Mouse (Mus musculus) right cerebral cortex, postnatal 14 days (tissue): Measurements from ENCODE around the gene Kcnb1.
A peak's percentile ranks its signal among the peaks of the same experiment; 100 is the strongest.

ENCODE experiments used
- DNase-seq: peaks from one replicate; pipeline ENCODE4 v3.0.0; 2022

Kcnb1 gene

GRCm38 (mm10) chr2:167203505-167204166 lies 13.7 kb upstream of the Kcnb1 start:
- DNase-seq, result no peak

DNA sequence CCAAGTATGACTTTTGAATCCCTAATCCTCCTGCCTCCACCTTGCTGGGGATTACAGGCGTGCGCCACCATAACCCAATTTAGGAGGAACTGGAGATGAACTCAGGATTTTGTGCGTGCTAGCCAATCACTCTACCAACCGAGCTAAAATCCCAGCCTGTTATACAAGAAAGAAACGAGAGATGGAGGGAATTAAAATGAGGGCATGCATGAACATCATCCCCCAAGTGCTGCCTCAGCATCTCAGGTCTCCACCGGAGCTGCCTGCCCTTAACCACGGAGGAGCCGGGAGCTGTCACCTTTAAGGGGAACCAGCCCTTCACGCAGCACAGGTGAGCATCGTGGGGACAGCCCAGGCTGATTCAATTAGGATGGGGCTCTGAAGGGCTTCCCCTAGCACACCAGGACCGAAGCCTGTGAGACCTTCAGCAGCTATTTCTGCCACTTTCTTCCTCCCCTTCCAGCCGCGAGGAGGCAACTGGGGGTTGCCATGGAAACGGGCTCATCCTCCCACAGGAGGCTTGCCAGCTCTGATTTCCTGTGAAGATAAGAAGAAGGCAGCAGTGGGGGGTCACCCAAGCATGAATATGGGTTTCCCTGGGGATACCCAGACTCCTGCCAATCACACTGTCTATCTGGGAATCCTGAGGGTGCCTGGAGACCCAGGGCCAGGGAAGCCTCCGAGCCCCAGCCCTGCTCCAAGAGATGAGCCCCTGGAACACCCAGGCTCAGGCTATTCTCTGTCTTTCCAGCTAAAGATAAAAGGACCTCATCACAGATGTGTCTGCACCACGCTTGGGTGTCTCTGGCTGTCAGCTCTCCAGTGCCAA lies 11.7 kb upstream of the Kcnb1 start:
- DNase-seq, result peak; percentile 86

- DNase-seq, result no peak
Observed at GRCm38 (mm10) chr2:167198660-167199427, 8.9 kb upstream of the Kcnb1 start.

- DNase-seq, result no peak
Observed at GRCm38 (mm10) chr2:167193361-167193760, 3.4 kb upstream of the Kcnb1 start.

DNA sequence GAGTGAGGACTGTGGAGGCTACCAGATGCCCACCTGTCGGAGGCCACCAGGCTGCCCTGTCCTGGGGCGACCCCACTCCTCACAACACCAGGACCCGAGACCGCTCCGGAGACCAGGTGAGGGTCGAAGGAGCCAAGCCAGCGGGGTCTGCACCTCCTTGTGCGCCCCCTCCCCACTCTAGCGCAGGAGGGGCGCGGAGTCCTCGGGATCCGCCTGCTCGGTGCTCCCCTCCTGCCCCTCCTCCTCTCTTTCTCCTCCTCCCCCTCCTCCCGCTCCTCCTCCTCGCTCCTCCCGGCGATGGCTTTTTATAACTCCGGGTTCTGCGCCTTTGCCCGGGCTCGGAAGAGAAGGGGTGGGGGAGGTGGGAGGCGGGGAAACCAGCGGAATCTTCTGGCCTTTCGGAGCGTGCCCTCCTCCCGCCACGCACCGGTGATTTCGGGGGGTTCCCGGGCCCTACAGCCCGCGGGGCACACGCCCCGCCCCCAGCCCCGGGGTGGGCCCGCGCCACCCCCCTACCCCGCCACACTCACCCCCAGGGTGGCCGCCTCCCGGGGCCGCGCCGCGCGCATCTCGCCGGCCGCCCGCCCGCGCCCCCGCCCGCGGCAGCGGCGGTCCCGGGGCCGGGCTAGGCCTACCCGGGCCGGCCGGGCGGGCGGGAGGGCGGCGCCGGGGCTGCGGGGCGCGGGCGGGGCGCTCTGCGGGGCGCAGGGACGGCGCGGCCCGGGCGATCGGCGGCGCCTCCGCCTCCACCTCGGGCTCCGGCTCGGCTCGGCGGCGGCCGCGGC lies 472 bp downstream of the Kcnb1 start:
- DNase-seq, result peak; percentile 52

DNA sequence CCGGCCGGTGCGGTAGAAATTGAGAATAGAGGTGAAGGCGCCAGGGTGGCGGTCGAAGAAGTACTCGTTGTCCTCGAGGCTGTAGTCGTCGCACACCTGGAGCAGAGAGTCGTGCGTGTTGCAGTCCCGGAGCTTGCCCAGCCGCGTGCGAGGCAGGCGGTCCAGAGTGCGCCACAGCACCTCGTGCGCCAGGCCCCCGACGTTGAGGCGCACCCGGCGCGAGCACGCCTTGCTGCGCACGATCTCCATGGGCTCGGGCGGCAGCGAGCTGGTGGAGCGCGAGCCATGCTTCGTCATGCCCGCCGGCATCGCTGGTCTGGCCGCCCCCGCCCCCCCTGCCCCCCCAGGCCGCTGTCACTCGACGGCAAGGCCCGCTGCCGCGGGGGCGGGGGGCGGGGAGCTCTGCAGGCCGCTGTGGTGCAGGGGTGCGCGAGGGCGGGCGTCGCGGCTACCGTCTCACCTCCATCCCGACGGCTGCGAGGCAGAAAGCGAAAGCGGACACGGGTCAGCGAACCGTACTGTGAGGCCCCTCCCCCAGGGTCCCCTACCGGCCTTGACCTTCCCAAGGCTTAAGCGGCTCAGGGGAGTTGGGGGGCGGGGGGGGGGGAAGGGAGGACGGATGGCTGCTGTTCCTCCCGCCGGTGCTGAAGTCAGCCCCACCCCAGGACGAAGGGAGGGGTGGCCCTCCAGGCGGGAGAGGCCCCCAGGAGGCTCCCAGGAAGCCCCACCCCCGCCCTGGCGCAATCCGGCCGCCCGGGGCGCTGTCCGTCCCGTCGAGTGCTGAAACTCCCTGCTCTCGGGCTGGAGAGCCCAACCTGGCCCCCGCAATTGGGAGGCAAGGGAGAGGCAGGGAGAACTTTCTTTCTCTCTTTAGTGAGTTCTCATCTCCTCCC lies 1.4 kb downstream of the Kcnb1 start:
- peak; percentile 58 for DNase-seq

DNA sequence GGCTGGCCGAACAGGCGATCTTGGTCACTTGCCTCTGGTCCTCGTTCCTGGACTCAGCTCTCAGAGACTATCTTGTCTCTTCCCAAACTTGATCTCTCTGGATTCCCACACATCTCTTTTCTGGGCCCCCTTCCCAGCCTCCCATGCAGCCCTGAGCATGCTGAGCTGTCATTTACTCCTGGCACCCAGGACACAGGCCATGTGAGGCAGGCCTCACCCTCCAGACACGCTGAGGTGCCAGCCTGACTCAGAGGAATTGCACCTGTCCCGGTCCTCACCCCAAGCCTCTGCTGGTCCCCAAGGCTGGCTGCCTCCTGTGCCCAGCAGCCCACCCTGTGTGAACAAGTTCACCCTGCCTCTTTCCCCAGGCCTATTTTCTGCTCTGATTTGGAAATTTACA lies 2.8 kb downstream of the Kcnb1 start:
- no peak for DNase-seq

DNA sequence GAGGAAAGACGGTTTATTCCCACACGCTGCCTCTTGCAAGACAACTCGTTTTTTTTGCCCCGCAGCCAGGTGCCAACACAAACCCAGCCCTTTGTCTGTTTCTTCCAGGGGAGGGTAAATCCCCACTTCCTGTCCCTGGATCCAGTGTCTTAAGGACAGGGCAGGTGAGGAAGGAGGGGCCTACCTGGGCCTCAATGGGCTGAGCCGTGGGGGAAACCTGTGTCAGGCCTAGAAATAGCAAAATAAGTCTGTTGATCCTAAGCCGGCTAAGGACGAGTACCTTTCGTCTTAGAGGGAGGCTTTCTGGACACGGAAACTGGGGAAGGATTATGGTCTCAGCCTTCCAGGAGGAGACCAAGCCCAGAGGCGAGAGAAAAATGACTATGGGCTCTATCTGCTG lies 3.4 kb downstream of the Kcnb1 start:
- DNase-seq, result no peak

GRCm38 (mm10) chr2:167186003-167186402 lies 4.0 kb downstream of the Kcnb1 start:
- no peak for DNase-seq

GRCm38 (mm10) chr2:167185432-167185831 lies 4.5 kb downstream of the Kcnb1 start:
- no peak for DNase-seq

GRCm38 (mm10) chr2:167181662-167182389 lies 8.1 kb downstream of the Kcnb1 start:
- no peak for DNase-seq

DNA sequence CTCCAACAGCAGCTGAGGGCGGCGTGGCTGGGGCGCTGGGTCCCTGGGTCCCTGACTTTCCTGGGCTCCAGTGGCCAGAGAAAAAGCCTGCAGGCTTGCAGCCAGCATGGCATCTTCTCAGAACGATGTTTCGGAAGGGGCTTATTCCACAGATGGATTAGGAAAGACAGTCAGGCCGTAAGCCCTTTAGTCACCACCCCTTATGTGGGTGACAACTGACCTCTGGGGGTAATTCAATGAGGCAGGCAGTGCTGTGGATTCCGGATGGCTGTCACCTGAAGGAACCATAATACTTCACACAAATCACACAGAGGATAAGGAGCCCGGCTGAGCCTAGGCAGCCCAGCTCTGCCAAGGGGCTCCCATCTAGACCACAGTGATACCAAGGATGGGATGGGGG lies 8.9 kb downstream of the Kcnb1 start:
- no peak for DNase-seq

DNA sequence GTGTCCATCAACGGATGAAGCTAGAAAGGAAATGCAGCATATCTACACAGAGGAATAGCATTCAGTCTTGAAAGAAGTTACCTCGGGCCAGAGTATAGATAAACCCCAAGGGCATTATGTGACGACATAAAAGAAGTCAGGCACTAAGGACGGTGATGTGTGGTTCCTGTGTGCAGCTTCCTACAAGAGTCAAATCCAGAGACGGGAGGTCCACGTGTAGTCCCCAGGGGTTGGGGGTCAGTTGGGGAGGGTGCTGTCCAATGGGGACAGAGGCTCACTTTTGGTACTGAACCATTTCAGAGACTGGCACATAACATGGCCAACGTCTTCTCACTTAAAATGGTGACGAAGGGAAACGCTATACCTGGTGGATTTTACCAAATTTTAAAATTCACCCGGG lies 10.7 kb downstream of the Kcnb1 start:
- DNase-seq, result no peak

DNA sequence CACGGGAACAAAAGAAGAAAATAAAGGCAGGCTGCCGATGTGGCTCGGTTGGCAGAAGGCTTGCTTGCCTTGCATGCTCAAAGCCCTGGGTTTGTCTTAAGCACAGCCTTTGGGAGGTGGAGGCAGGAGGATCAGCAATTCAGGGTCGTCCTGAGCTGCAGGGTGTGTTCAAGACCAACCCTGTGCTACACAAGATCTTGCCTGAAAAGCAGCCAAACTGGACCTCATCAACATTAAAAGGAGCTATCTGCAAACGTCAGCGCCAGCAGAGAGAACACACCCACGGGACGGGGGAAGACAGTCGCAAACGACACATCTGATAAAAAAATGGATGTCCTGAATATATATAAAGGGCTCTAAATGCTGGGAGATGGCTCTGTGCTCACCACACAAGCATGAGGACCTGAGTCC lies 12.7 kb downstream of the Kcnb1 start:
- DNase-seq, result no peak

DNA sequence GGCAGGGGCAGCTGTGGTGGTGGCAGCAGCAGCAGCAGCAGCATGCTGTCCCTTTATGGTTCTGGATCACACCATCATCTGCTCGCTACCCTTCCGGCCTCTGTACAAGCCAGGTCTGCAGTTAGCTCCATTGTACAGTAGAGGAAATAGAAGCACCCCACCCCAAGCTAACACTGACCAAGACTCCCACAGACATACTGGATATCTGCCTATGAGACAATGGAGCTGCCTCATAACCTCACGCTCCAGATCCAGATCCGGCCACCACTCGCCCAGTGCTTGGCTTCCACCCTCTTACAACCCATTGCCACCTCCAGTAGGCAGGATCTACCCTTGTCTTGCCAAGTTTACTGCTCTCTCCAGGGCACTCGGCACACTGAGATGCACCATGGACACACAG lies 14.7 kb downstream of the Kcnb1 start:
- no peak for DNase-seq

- DNase-seq, result no peak
Observed at GRCm38 (mm10) chr2:167173051-167173875, 16.7 kb downstream of the Kcnb1 start.

DNA sequence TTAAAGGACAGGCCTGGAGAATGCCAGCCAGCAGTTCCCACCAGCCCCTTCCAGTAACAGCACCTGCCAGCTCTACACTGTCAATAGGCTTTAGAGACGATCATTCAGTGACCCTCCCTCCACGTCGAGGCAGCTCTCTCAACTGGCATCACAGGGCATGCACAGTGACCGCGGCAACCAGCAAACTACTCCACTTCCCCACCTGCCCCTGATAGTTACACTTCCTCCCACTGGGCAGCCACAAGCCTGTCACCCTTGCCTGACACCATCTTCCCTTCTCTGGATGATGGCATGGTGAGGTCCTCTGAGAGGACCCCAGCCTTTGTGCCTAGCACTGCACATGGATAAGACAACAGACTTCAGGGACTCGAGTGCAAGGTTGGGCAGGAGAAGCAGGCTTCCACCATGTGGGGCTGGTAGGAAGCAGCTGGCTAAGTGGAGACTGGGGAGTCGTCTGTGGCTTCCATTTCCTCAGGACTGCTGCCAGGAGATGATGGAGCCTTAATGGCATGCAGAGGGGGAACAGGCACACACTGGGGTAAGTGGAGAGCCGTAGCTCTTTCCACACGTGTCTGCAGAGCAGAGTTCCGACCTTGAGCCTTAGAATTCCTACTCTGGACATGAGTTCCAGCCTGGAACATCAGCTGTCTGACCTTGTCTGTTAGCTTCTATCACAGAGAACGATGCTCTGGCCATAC lies 22.3 kb downstream of the Kcnb1 start:
- no peak for DNase-seq

DNA sequence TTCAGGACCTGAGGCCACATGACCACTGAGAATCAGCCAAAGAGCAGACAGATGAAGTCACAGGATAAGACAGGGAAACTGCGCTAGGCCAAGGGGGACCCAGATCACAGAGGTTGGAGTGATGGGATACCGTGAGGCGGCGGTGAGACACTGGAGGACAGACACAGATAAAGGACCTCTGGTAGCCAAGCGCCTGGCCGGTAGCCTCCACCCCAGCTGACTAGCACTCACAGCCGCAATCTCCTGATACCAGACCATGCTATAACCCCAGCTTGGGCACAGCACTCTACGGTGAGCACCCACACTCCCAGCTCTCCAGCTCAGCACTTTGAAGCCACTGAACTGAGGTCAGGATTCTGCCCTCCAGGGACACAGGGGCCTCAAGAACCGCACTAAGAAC lies 26.4 kb downstream of the Kcnb1 start:
- DNase-seq, result no peak

- no peak for DNase-seq
Observed at GRCm38 (mm10) chr2:167163134-167163533, 26.8 kb downstream of the Kcnb1 start.
